Mouse (Mus musculus): ENCODE data around the gene Tmcc3. TPM values are rescaled to one million over a fixed set of nuclear protein-coding genes. Genes with fewer than 3 reads are reported as not detected.

Gene Tmcc3
- polyA plus RNA-seq, 1 experiment, result not detected

- Histone ChIP-seq H3K4me1 (ENCODE audit: control insufficient read depth, insufficient read depth, low read length) (peaks cover 10% of the 10 kb centered on the region), H3K4me3 (ENCODE audit: insufficient read depth, low read depth, low read length) (peak overlapping the region; percentile 88), H3K27ac (ENCODE audit: insufficient read depth, low read depth, low read length) (peak overlapping the region; percentile 94)
- WGBS, result 4% methylated on average over 10 of the region's 10 CpGs
- TF ChIP-seq CTCF (IDR thresholded peaks at IDR 0.05; ENCODE audit: insufficient read depth, low read depth, low read length) (no peak), POLR2A (IDR thresholded peaks at IDR 0.05; ENCODE audit: insufficient read depth, low read depth, low read length) (no peak)
Measured at GRCm38 (mm10) chr10:94515583-94515982, 203.8 kb downstream of the Tmcc3 start.

GRCm38 (mm10) chr10:94519887-94520286, 208.1 kb downstream of the Tmcc3 start:
- Histone ChIP-seq H3K27ac (ENCODE audit: insufficient read depth, low read depth, low read length) (no peak overlapping the region), H3K4me3 (ENCODE audit: insufficient read depth, low read depth, low read length) (no peak overlapping the region), H3K4me1 (ENCODE audit: control insufficient read depth, insufficient read depth, low read length) (peaks cover 29% of the 10 kb centered on the region)
- no peak for TF ChIP-seq POLR2A (IDR thresholded peaks at IDR 0.05; ENCODE audit: insufficient read depth, low read depth, low read length)
- no peak for TF ChIP-seq CTCF (IDR thresholded peaks at IDR 0.05; ENCODE audit: insufficient read depth, low read depth, low read length)
- WGBS, result 72% methylated on average over 7 of the region's 7 CpGs

- Histone ChIP-seq H3K4me1 (ENCODE audit: control insufficient read depth, insufficient read depth, low read length) (peaks cover 29% of the 10 kb centered on the region), H3K27ac (ENCODE audit: insufficient read depth, low read depth, low read length) (no peak overlapping the region)
- 33% methylated on average over 17 of the region's 17 CpGs for WGBS
Measured at GRCm38 (mm10) chr10:94520306-94521106, 208.8 kb downstream of the Tmcc3 start.

GRCm38 (mm10) chr10:94521107-94521401, 209.3 kb downstream of the Tmcc3 start:
- H3K27ac ChIP-seq (ENCODE audit: insufficient read depth, low read depth, low read length), result no peak overlapping the region
- H3K4me3 ChIP-seq (ENCODE audit: insufficient read depth, low read depth, low read length), result no peak overlapping the region
- H3K4me1 ChIP-seq (ENCODE audit: control insufficient read depth, insufficient read depth, low read length), result peaks cover 29% of the 10 kb centered on the region
- WGBS, result 63% methylated on average over 3 of the region's 3 CpGs
- TF ChIP-seq CTCF (IDR thresholded peaks at IDR 0.05; ENCODE audit: insufficient read depth, low read depth, low read length) (no peak), POLR2A (IDR thresholded peaks at IDR 0.05; ENCODE audit: insufficient read depth, low read depth, low read length) (no peak)

More at GRCm38 (mm10) chr10:94520306-94521106, 208.8 kb downstream of the Tmcc3 start:
- H3K4me3 ChIP-seq (ENCODE audit: insufficient read depth, low read depth, low read length), result peak overlapping the region; percentile 9; the same call in 1 of the 2 replicates
- TF ChIP-seq CTCF (IDR thresholded peaks at IDR 0.05; ENCODE audit: insufficient read depth, low read depth, low read length) (no peak), POLR2A (IDR thresholded peaks at IDR 0.05; ENCODE audit: insufficient read depth, low read depth, low read length) (no peak)

GRCm38 (mm10) chr10:94521776-94522175, 210.0 kb downstream of the Tmcc3 start:
- WGBS, result 52% methylated on average over 10 of the region's 10 CpGs
- no peak overlapping the region for H3K4me3 ChIP-seq (ENCODE audit: insufficient read depth, low read depth, low read length)
- peaks cover 31% of the 10 kb centered on the region for H3K4me1 ChIP-seq (ENCODE audit: control insufficient read depth, insufficient read depth, low read length)
- TF ChIP-seq CTCF (IDR thresholded peaks at IDR 0.05; ENCODE audit: insufficient read depth, low read depth, low read length), result no peak
- TF ChIP-seq POLR2A (IDR thresholded peaks at IDR 0.05; ENCODE audit: insufficient read depth, low read depth, low read length), result no peak
- H3K27ac ChIP-seq (ENCODE audit: insufficient read depth, low read depth, low read length), result no peak overlapping the region

GRCm38 (mm10) chr10:94523297-94523696, 211.5 kb downstream of the Tmcc3 start:
- 0 out of 2 replicates have a peak overlapping the region, but pooled peaks have one; percentile 2 for H3K27ac ChIP-seq (ENCODE audit: insufficient read depth, low read depth, low read length)
- WGBS, result 55% methylated on average over 8 of the region's 8 CpGs
- no peak overlapping the region for H3K4me3 ChIP-seq (ENCODE audit: insufficient read depth, low read depth, low read length)
- peaks cover 31% of the 10 kb centered on the region for H3K4me1 ChIP-seq (ENCODE audit: control insufficient read depth, insufficient read depth, low read length)
- TF ChIP-seq CTCF (IDR thresholded peaks at IDR 0.05; ENCODE audit: insufficient read depth, low read depth, low read length), result no peak
- no peak for TF ChIP-seq POLR2A (IDR thresholded peaks at IDR 0.05; ENCODE audit: insufficient read depth, low read depth, low read length)

GRCm38 (mm10) chr10:94523711-94524156, 212.0 kb downstream of the Tmcc3 start:
- peak overlapping the region; percentile 7; the same call in 1 of the 2 replicates for H3K27ac ChIP-seq (ENCODE audit: insufficient read depth, low read depth, low read length)
- no peak for TF ChIP-seq CTCF (IDR thresholded peaks at IDR 0.05; ENCODE audit: insufficient read depth, low read depth, low read length)
- TF ChIP-seq POLR2A (IDR thresholded peaks at IDR 0.05; ENCODE audit: insufficient read depth, low read depth, low read length), result no peak
- 6% methylated on average over 18 of the region's 18 CpGs for WGBS
- no peak overlapping the region for H3K4me3 ChIP-seq (ENCODE audit: insufficient read depth, low read depth, low read length)
- H3K4me1 ChIP-seq (ENCODE audit: control insufficient read depth, insufficient read depth, low read length), result peaks cover 31% of the 10 kb centered on the region

GRCm38 (mm10) chr10:94524966-94525365, 213.2 kb downstream of the Tmcc3 start:
- WGBS, result 66% methylated on average over 6 of the region's 6 CpGs
- TF ChIP-seq CTCF (IDR thresholded peaks at IDR 0.05; ENCODE audit: insufficient read depth, low read depth, low read length), result no peak
- TF ChIP-seq POLR2A (IDR thresholded peaks at IDR 0.05; ENCODE audit: insufficient read depth, low read depth, low read length), result no peak
- peaks cover 31% of the 10 kb centered on the region for H3K4me1 ChIP-seq (ENCODE audit: control insufficient read depth, insufficient read depth, low read length)
- no peak overlapping the region for H3K4me3 ChIP-seq (ENCODE audit: insufficient read depth, low read depth, low read length)
- H3K27ac ChIP-seq (ENCODE audit: insufficient read depth, low read depth, low read length), result no peak overlapping the region

- Histone ChIP-seq H3K4me3 (ENCODE audit: insufficient read depth, low read depth, low read length) (no peak overlapping the region), H3K4me1 (ENCODE audit: control insufficient read depth, insufficient read depth, low read length) (peaks cover 24% of the 10 kb centered on the region), H3K27ac (ENCODE audit: insufficient read depth, low read depth, low read length) (no peak overlapping the region)
- TF ChIP-seq POLR2A (IDR thresholded peaks at IDR 0.05; ENCODE audit: insufficient read depth, low read depth, low read length) (no peak), CTCF (IDR thresholded peaks at IDR 0.05; ENCODE audit: insufficient read depth, low read depth, low read length) (no peak)
- WGBS, result 91% methylated on average over 7 of the region's 7 CpGs
Measured at GRCm38 (mm10) chr10:94525784-94526183, 214.0 kb downstream of the Tmcc3 start.
